Mouse (Mus musculus) adrenal gland, postnatal 0 days (tissue): ENCODE measurements around the gene Zfp108. TPM values are rescaled to one million over a fixed set of nuclear protein-coding genes. Genes with fewer than 3 reads are reported as not detected.

Source experiments
- polyA plus RNA-seq: library from polyadenylated mRNA; unstranded; fragments of >200 nt; fragmentation: Nextera tagmentation; extraction: Ambion mirVana; gene quantifications from 2 replicates; pipeline ENCODE4 v1.2.1, GENCODE M21; 2015

The Zfp108 gene
- 2.1 and 2.6 TPM in 2 replicates for polyA plus RNA-seq

GRCm38 (mm10) chr7:24254633-24255474 lies at the start of gene Zfp108:
Gene Zfp108, plus strand, starts transcription at chr7:24254794.

DNA sequence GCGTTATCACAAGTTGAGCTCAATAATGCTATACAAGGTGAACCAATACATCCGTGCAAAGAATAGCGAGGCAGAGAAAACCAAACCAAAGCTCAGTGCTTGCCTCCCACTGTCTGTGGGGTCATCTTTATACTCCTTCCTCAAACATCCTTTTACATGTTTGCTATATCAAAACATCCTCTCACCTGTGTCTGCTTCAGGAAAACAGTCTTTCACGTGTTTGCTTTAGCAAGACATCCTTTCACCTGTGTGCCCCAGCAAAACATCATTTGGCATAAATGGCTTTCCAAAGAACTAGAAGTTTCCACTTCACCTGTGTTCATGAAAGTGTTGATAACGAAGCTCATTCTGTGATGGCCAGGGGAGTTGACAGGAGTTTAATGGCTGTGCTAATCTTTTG lies 43.3 kb upstream of the Zfp108 start, which contains the start of gene Zfp111:
Gene Zfp111, minus strand, starts transcription at position 101 of the 400 bp plus-strand sequence.

GRCm38 (mm10) chr7:24237040-24237791 lies 17.4 kb upstream of the Zfp108 start, which contains the start of gene Zfp109:
Gene Zfp109, minus strand, starts transcription at chr7:24237560.

DNA sequence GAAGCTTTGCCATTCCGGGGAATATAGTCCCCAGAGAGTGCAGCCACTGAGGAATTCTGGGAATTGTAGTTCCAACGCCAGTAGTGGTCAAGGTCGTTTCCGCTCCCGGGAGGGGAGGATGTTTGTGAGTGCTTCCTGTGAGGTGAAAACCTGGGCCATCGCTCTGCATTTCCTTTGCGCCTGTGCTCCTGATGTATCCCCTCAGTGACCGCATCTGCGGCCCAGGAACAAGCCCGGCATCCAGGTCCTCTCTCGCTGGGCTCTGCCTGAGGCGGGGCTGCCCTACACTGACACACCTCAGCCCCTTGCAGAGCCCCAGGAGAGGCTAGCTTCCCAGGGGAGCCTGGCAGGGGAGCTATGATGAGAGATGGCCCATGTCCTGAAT lies 15.7 kb downstream of the Zfp108 start, which contains the start of gene Zfp93:
Gene Zfp93, plus strand, starts transcription at position 133 of the 385 bp plus-strand sequence.

DNA sequence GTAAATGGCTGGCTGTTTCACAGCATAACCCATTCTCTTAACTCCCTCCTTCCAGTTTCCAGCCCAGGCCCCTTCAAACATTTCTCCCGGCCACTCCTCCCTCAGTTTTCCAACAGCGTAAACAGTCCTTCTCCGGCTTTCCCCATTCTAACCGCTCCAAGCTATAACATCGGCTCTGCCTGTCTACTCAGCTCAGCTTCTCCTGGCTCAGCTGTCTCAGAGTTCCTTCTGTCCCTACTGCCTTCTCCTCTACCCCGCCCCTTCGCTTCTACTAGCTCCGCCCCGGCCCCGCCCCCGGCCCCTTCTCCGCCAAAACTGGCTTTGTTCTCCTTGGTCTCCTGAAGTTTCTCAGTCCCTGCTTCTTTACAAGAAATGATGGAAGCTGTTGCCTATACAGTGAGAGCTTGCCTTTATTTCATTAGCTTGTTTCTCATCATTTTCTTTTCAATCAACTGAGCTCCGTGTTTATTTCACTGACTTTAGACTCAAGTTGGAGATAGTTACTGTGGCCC lies 46.2 kb downstream of the Zfp108 start, which contains the start of gene Zfp61:
Gene Zfp61, minus strand, starts transcription at position 462 of the 512 bp plus-strand sequence.

Other genes with a start within 250 kb of the Zfp108 start
- gene Vmn1r183, start 201.5 kb upstream of the Zfp108 start, polyA plus RNA-seq, result not detected in 2 replicates
- gene Zfp180, start 172.9 kb upstream of the Zfp108 start, polyA plus RNA-seq, result 9.4 and 9.9 TPM in 2 replicates
- gene Zfp112, start 142.5 kb upstream of the Zfp108 start, polyA plus RNA-seq, result 4.4 and 5.7 TPM in 2 replicates
- gene Zfp235, start 120.6 kb upstream of the Zfp108 start, polyA plus RNA-seq, result 9.5 and 11.1 TPM in 2 replicates
- 1.5 and 1.7 TPM in 2 replicates for gene Zfp114, start 79.7 kb upstream of the Zfp108 start, polyA plus RNA-seq
- 5.0 and 6.0 TPM in 2 replicates for gene Zfp111, start 43.4 kb upstream of the Zfp108 start, polyA plus RNA-seq
- gene Zfp109, start 17.2 kb upstream of the Zfp108 start, polyA plus RNA-seq, result 0.95 and 1.1 TPM in 2 replicates
- 4.0 and 5.2 TPM in 2 replicates for gene Zfp93, start 15.6 kb downstream of the Zfp108 start, polyA plus RNA-seq
- gene Zfp61, start 46.4 kb downstream of the Zfp108 start, polyA plus RNA-seq, result 12.2 and 18.2 TPM in 2 replicates
- 6.7 and 7.9 TPM in 2 replicates for gene Zfp94, start 61.9 kb downstream of the Zfp108 start, polyA plus RNA-seq
- gene Tescl, start 79.1 kb downstream of the Zfp108 start, polyA plus RNA-seq, result 0.14 TPM in 1 of 2 replicates, not detected in the other
- 0.14 TPM in 1 of 2 replicates, not detected in the other for gene Lypd5, start 94.4 kb downstream of the Zfp108 start, polyA plus RNA-seq
- 3.2 and 7.2 TPM in 2 replicates for gene Kcnn4, start 115.5 kb downstream of the Zfp108 start, polyA plus RNA-seq
- 11.1 and 18.4 TPM in 2 replicates for gene Smg9, start 144.8 kb downstream of the Zfp108 start, polyA plus RNA-seq
- not detected in 2 replicates for gene Irgc1, start 197.5 kb downstream of the Zfp108 start, polyA plus RNA-seq
- gene Plaur, start 207.7 kb downstream of the Zfp108 start, polyA plus RNA-seq, result 9.6 and 13.0 TPM in 2 replicates
- gene Cadm4, start 227.2 kb downstream of the Zfp108 start, polyA plus RNA-seq, result 5.0 and 8.1 TPM in 2 replicates